Mouse (Mus musculus) embryonic facial prominence, embryonic 11.5 days (tissue): ENCODE measurements around the gene Acvr2b. TPM values are rescaled to one million over a fixed set of nuclear protein-coding genes. Genes with fewer than 3 reads are reported as not detected.
"Not testable (repeated sequence)": the region's sequence is repeated elsewhere in the genome, so short reads cannot be mapped to it uniquely, and the experiment has no call there.

Experiments
- ATAC-seq: fragments of 200-750 bp; cut with Nextera tagmentation; replicated peaks from 2 replicates; pipeline ENCODE4 v1.8.0; 2017; ENCODE audit warnings: low read depth; ENCODE audit not compliant: insufficient number of reproducible peaks, low FRiP score, low TSS enrichment
- DNase-seq: peaks from one replicate; pipeline ENCODE4 v3.0.0-alpha.2; 2015; ENCODE audit warnings: low spot score
- H3K27ac ChIP-seq: fragments of 300-500 bp; sonication (generic); replicated peaks from 2 replicates; pipeline ENCODE4 v1.5.1; 2014; ENCODE audit warnings: mild to moderate bottlenecking, low read depth, low read length, control low read depth
- H3K27me3 ChIP-seq: fragments of 300-500 bp; sonication (generic); 2 replicates; pipeline ENCODE4 v1.6.1; 2014; ENCODE audit warnings: mild to moderate bottlenecking, low read length, moderate library complexity, mixed read lengths; ENCODE audit not compliant: control insufficient read depth, insufficient read depth
- H3K36me3 ChIP-seq: fragments of 300-500 bp; sonication (generic); replicated peaks from 2 replicates; pipeline ENCODE4 v1.6.1; 2014; ENCODE audit warnings: low read depth, mild to moderate bottlenecking, low read length, moderate library complexity, mixed read lengths; ENCODE audit not compliant: control insufficient read depth, insufficient read depth
- H3K4me1 ChIP-seq: fragments of 300-500 bp; sonication (generic); 2 replicates; pipeline ENCODE4 v1.6.1; 2014; ENCODE audit warnings: low read length, mixed read lengths; ENCODE audit not compliant: control insufficient read depth, insufficient read depth
- H3K4me2 ChIP-seq: fragments of 300-500 bp; sonication (generic); 2 replicates; pipeline ENCODE4 v1.6.1; 2014; ENCODE audit warnings: low read depth, mild to moderate bottlenecking, control low read depth, low read length, moderate library complexity
- H3K4me3 ChIP-seq: fragments of 300-500 bp; sonication (generic); 2 replicates; pipeline ENCODE4 v1.5.1; 2014; ENCODE audit warnings: low read depth, low read length, control low read depth
- H3K9ac ChIP-seq: fragments of 300-500 bp; sonication (generic); replicated peaks from 2 replicates; pipeline ENCODE4 v1.6.1; 2014; ENCODE audit warnings: mild to moderate bottlenecking, control low read depth, low read length
- H3K9me3 ChIP-seq: fragments of 300-500 bp; sonication (generic); replicated peaks from 2 replicates; pipeline ENCODE4 v1.6.1; 2016; ENCODE audit warnings: mild to moderate bottlenecking, low read length, inconsistent platforms, mixed read lengths; ENCODE audit not compliant: control insufficient read depth
- WGBS: fragments of 180-500 bp; shearing (Covaris S2); extraction: QIAGEN DNeasy Blood & Tissue Kit; methylation state at CpG from one replicate; pipeline ENCODE4 v1.1.7; 2014; 5-methylcytosine and 5-hydroxymethylcytosine counted together
- polyA plus RNA-seq: library from polyadenylated mRNA; unstranded; fragments of >200 nt; fragmentation: Nextera tagmentation; extraction: Ambion mirVana; gene quantifications from 2 replicates; pipeline ENCODE4 v1.2.1, GENCODE M21; 2014

Gene Acvr2b
- polyA plus RNA-seq, 1 experiment from 2014 or later, result 43.9 TPM

GRCm38 (mm10) chr9:119368367-119368766 lies 33.6 kb upstream of the Acvr2b start:
- WGBS, result 88% methylated on average over 3 of the region's 3 CpGs
- no peak for ATAC-seq
- 0 out of 2 replicates have a peak, but pooled peaks cover 2% of the 10 kb centered on the region for H3K36me3 ChIP-seq

GRCm38 (mm10) chr9:119370770-119371169 lies 31.1 kb upstream of the Acvr2b start:
- not testable (repeated sequence) for H3K4me3 ChIP-seq, H3K4me1 ChIP-seq, H3K4me2 ChIP-seq, DNase-seq, ATAC-seq, H3K27ac ChIP-seq, H3K27me3 ChIP-seq, H3K9me3 ChIP-seq, H3K9ac ChIP-seq, H3K36me3 ChIP-seq
- WGBS, result 87% methylated on average over 4 of the region's 4 CpGs

More at GRCm38 (mm10) chr9:119368367-119368766, 33.6 kb upstream of the Acvr2b start:
- H3K9me3 ChIP-seq, result no peaks in the 10 kb centered on the region
- H3K4me3 ChIP-seq, result no peak overlapping the region
- no peak overlapping the region for H3K4me2 ChIP-seq
- H3K9ac ChIP-seq, result no peak overlapping the region
- no peaks in the 10 kb centered on the region for H3K27me3 ChIP-seq
- DNase-seq, result no peak
- no peaks in the 10 kb centered on the region for H3K4me1 ChIP-seq
- no peak overlapping the region for H3K27ac ChIP-seq

DNA sequence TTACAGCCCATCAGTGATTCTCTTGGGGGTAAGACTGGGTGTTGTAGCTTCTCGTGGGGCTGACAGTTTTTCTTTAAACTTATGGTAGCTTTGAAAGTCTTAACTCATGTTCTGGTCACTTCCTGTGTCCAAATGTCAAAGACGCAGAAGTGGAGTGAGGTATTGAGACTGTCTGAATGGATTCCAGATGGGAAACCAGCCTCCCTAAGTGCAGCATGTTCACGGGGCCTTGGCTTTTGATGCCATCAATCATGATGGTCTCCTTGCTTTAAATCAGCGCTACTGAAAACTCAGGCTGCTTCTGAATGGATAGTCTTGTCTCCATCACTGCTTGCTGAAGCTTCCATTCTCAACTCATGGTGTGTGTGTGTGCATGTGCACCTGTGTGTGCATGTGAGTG lies 30.7 kb upstream of the Acvr2b start:
- Histone ChIP-seq H3K4me3 (no peak overlapping the region), H3K36me3 (0 out of 2 replicates have a peak, but pooled peaks cover 2% of the 10 kb centered on the region), H3K27me3 (no peaks in the 10 kb centered on the region), H3K27ac (no peak overlapping the region), H3K4me2 (no peak overlapping the region), H3K9me3 (no peaks in the 10 kb centered on the region), H3K9ac (no peak overlapping the region), H3K4me1 (no peaks in the 10 kb centered on the region)
- no peak for ATAC-seq
- WGBS, result 39% methylated on average over 4 of the region's 4 CpGs
- DNase-seq, result no peak

DNA sequence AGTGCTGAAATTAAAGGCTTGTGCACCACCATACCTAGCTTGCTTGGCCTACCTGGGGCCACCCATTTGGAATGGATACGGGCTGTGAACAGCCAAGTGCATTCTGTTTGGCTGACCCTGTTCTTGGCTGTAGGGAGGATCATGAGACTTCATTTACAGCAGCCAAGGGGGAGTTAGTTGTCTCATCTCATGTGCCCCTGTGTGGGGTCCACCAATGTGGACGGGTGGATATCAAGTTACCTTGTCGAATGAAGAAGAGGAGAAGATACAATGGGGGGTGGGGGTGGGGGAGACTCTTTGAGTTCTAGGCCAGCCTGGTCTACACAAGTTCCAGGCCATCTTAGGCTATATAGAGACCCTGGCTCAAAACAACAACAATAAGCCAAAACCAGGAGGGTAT lies 26.9 kb upstream of the Acvr2b start:
- Histone ChIP-seq H3K36me3 (no peaks in the 10 kb centered on the region), H3K4me2 (no peak overlapping the region), H3K9ac (no peak overlapping the region), H3K4me1 (no peaks in the 10 kb centered on the region), H3K27ac (no peak overlapping the region), H3K9me3 (no peaks in the 10 kb centered on the region), H3K27me3 (no peaks in the 10 kb centered on the region), H3K4me3 (no peak overlapping the region)
- DNase-seq (no peak), ATAC-seq (no peak)
- 48% methylated on average over 3 of the region's 3 CpGs for WGBS

GRCm38 (mm10) chr9:119375556-119375955 lies 26.4 kb upstream of the Acvr2b start:
- H3K9ac ChIP-seq, result no peak overlapping the region
- no peak for ATAC-seq
- no peak overlapping the region for H3K4me3 ChIP-seq
- H3K9me3 ChIP-seq, result no peaks in the 10 kb centered on the region
- no peaks in the 10 kb centered on the region for H3K4me1 ChIP-seq
- no peaks in the 10 kb centered on the region for H3K36me3 ChIP-seq
- no peak overlapping the region for H3K27ac ChIP-seq
- no peaks in the 10 kb centered on the region for H3K27me3 ChIP-seq
- WGBS, result 41% methylated on average over 6 of the region's 6 CpGs
- H3K4me2 ChIP-seq, result no peak overlapping the region
- peak; percentile 31 for DNase-seq

DNA sequence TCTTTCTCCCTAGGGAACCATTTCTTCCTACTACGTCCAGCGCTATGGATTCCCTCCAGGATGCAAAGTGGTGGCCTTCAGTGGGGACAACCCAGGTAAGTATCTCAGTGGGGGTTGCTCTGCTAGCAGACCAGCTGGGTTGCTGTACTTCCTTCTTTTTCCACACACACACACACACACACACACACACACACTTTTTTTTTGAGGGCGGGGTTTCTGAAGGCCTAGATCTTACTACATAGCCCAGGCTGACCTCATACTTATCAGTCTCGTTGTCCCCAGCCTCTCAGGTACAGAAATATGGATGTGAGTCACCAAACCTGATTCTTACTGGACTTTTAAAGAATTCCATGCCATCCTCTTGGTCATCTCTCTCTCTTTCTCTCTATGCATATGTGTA lies 23.7 kb upstream of the Acvr2b start:
- H3K27ac ChIP-seq, result no peak overlapping the region
- no peak for ATAC-seq
- H3K9me3 ChIP-seq, result no peaks in the 10 kb centered on the region
- 92% methylated on average over 4 of the region's 4 CpGs for WGBS
- H3K4me3 ChIP-seq, result no peak overlapping the region
- no peak overlapping the region for H3K4me2 ChIP-seq
- H3K9ac ChIP-seq, result no peak overlapping the region
- no peak for DNase-seq
- H3K36me3 ChIP-seq, result no peaks in the 10 kb centered on the region
- no peaks in the 10 kb centered on the region for H3K27me3 ChIP-seq
- H3K4me1 ChIP-seq, result no peaks in the 10 kb centered on the region

DNA sequence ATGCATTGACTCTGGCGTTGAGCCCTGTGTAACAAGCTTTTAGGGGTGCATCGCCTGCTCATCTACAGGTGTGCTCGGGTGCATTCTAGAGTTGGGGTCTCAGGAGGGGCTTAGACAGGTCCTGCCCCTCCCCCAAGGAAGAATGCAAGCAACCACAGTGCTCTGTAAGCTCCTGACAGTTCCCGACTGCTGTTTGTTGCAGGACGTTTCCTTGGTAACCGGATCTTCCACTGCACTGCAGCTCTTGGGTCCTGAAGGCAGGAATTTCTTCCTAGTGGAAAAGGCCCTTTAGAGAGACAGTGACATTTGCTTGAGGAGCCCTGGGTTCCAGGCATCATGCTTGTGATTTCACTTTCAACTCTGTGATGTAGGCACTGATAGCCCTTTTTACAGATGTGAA lies 19.3 kb upstream of the Acvr2b start:
- no peak overlapping the region for H3K27ac ChIP-seq
- no peak overlapping the region for H3K4me3 ChIP-seq
- H3K36me3 ChIP-seq, result no peaks in the 10 kb centered on the region
- H3K4me1 ChIP-seq, result no peaks in the 10 kb centered on the region
- WGBS, result 62% methylated on average over 6 of the region's 6 CpGs
- no peak overlapping the region for H3K4me2 ChIP-seq
- DNase-seq, result peak; percentile 14
- no peaks in the 10 kb centered on the region for H3K27me3 ChIP-seq
- no peak for ATAC-seq
- no peak overlapping the region for H3K9ac ChIP-seq
- no peaks in the 10 kb centered on the region for H3K9me3 ChIP-seq

DNA sequence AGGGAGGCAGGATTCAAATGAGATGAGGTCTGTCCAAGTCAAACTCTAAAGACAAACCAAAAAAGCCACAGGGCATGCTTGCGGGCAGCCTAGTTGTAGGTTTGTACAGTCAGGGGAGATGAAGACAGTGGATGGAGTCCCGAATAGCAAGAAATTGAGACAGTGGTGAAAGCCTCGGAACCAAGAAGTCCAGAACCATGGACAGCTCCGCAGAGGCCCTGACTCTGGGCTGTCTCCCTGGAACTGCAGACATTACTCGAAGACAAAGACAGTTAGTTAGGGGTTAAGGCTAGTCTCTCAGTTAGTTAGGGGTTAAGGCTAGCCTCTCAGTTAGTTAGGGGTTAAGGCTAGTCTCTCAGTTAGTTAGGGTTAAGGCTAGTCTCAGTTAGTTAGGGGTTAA lies 13.0 kb upstream of the Acvr2b start:
- H3K27me3 ChIP-seq, result no peaks in the 10 kb centered on the region
- no peak for ATAC-seq
- no peaks in the 10 kb centered on the region for H3K4me1 ChIP-seq
- no peak overlapping the region for H3K27ac ChIP-seq
- DNase-seq, result peak; percentile 71
- H3K4me2 ChIP-seq, result no peak overlapping the region
- no peaks in the 10 kb centered on the region for H3K9me3 ChIP-seq
- no peaks in the 10 kb centered on the region for H3K36me3 ChIP-seq
- H3K4me3 ChIP-seq, result no peak overlapping the region
- H3K9ac ChIP-seq, result no peak overlapping the region
- WGBS, result 56% methylated on average over 5 of the region's 5 CpGs
